Mouse (Mus musculus): ENCODE results near the gene Gm17087.

DNA sequence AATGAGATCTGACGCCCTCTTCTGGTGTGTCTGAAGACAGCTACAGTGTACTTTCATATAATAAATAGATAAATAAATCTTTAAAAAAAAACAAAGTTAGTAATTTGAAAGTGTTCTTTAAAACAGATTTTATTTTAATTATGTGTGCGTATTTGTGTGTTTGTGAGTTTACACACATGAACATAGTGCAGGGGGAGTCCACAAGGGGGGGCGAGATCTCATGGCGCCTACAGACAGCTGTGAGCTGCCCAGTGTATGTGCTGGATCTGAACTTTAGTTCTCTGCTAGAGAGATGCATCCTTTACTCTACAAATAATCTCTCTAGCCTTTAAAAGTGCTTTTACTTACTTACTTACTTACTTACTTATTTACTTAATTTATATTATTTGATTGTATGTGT lies 18.0 kb downstream of the Gm17087 start:
- TF ChIP-seq CTCF (IDR thresholded peaks at IDR 0.05; ENCODE audit: borderline replicate concordance, control insufficient read depth, extremely low read depth, insufficient read depth, low read length, poor library complexity) (no peak), POLR2A (IDR thresholded peaks at IDR 0.05; ENCODE audit: control insufficient read depth, extremely low read depth, insufficient read depth, low read length, poor library complexity) (no peak)
